Mouse (Mus musculus): Measurements from ENCODE around the gene Btn1a1.
A peak's percentile ranks its signal among the peaks of the same experiment; 100 is the strongest.

The Btn1a1 gene

GRCm38 (mm10) chr13:23483153-23483552 lies 17.5 kb upstream of the Btn1a1 start:
- DNase-seq (ENCODE audit: low spot score): no peak

- no peak for DNase-seq (ENCODE audit: low spot score)
Observed at GRCm38 (mm10) chr13:23475658-23476057, 10.0 kb upstream of the Btn1a1 start.

DNA sequence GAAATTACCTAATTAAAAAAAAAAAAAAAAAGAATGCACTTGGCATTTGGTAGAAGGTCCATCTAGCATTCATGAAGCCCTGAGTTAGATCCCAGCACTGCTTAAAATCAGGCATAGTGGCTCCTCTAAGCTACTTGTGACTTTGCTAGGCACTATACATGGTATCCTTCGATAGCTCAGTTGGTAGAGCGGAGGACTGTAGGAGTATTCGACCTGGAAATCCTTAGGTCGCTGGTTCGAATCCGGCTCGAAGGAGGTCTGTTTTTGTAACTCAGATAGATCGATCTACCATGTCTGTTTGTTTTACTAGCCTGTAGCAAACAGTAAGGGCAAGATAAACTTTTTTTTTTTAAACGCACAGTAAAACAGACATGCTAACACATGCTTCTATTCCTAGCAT lies 1.2 kb upstream of the Btn1a1 start:
- peak; percentile 76 for DNase-seq (ENCODE audit: low spot score)

- DNase-seq (ENCODE audit: low spot score): no peak
Observed at GRCm38 (mm10) chr13:23466306-23466705, 605 bp upstream of the Btn1a1 start.

DNA sequence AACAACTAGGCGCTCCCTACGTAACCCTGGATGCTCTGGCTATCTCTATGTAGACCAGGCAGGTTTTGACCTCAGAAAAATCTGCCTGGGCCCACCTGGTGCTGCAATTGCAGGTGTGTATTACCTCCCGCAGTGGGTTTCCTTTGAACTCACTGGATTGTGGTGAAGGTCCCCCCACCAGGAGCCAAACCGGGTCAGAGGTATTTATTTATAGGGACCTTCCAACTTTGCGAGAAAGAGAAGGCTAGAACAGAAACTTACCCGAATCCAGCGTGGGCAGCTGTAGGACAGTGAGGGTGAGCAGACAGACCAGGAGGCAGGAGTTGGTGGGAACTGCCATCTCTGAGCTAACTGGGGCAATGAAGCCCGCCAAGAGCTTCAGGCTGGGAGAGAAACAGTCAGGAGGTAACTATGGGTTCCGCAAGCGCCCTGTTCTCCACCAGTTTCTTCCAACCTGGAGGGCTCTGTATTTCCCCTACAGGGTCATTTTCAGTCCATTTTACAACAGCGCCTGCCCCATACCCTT lies 797 bp downstream of the Btn1a1 start:
- peak; percentile 8 for DNase-seq (ENCODE audit: low spot score)

DNA sequence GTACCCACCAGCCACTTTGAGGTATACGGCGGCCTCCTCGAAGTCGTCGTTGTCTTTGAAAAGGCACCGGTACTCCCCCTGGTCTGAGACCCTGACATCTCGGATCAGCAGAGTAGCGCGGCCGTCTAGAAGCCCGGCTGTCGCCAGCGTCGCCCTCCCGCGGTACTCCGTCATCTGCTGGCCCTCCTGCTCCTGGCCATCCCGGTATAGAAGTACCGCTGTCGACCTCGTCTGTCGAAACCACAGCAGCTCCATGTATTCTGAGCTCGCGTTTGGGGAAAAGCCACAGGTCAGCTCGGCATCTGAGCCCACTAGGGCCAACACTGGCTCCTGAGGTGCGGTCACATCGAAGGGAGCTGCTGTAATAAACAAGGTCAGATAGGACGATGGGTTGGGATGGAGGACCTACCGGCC lies 1.5 kb downstream of the Btn1a1 start:
- DNase-seq (ENCODE audit: low spot score): peak; percentile 47

GRCm38 (mm10) chr13:23463381-23464223 lies 2.1 kb downstream of the Btn1a1 start:
- DNase-seq (ENCODE audit: low spot score): peak; percentile 73

DNA sequence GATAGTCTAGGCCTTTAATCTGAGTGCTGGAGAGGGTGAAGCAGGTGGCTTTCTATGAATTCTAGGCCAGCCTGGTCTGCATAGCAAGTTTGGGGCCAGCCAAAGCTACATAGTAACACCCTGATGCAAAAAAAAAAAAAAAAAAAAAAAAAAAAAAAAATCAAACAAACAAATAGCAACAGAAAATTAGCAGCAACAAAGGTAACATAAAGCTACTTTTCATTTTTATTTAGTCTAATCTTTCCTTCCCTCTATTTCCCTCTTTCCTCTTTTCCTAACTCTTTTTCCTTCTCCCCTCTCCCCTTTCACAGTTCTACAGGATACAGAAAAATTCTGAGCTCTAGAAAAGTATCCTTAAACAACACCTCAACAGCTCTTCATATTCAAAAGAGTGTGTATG lies 3.0 kb downstream of the Btn1a1 start:
- no peak for DNase-seq (ENCODE audit: low spot score)

- no peak for DNase-seq (ENCODE audit: low spot score)
Observed at GRCm38 (mm10) chr13:23462063-23462462, 3.6 kb downstream of the Btn1a1 start.

GRCm38 (mm10) chr13:23459264-23459846 lies 6.3 kb downstream of the Btn1a1 start:
- no peak for DNase-seq (ENCODE audit: low spot score)

DNA sequence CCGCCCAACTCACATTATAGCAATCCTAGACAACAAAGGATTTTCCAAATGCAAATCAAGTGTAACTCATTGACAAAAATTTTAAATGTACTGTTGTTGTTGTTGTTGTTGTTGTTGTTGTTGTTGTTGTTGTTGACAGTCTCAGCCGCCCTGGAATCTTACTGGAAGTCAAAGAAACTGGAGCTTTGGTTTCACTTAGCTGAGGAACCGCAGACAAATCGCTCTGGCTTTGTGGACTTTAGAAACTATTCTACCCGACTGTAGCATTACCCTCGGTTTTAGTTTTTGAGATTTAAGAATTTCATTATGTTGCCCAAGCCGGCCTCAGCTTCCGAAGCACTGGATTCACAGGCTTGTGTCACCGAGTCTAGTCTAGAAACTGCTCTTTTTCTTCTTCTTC lies 11.8 kb downstream of the Btn1a1 start:
- DNase-seq (ENCODE audit: low spot score): no peak

GRCm38 (mm10) chr13:23453362-23453862 lies 12.3 kb downstream of the Btn1a1 start:
- peak; percentile 76 for DNase-seq (ENCODE audit: low spot score)

GRCm38 (mm10) chr13:23450398-23450797 lies 15.3 kb downstream of the Btn1a1 start:
- DNase-seq (ENCODE audit: low spot score): peak; percentile 81

- peak; percentile 57 for DNase-seq (ENCODE audit: low spot score)
Observed at GRCm38 (mm10) chr13:23449235-23450095, 16.2 kb downstream of the Btn1a1 start.

DNA sequence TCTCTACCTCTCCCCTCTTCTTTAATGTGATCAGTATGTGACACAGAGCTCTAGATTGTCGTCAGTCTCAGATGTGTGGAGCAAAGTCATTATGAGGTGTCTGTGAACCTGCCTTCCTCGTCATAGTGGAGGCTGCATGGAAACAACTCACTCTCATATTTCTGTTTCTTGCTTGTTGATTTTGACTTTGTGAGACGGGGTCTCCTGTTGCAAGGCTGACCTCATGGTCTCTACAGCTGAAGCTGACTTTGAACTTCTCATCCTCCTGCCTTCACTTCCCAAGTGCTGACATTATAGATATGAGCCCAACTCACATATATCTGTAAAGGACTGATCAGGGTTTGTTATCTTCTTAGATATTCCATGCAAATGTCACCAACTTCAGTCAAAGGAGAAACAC lies 16.9 kb downstream of the Btn1a1 start:
- no peak for DNase-seq (ENCODE audit: low spot score)

GRCm38 (mm10) chr13:23446498-23446952 lies 19.2 kb downstream of the Btn1a1 start:
- DNase-seq (ENCODE audit: low spot score): peak; percentile 83

DNA sequence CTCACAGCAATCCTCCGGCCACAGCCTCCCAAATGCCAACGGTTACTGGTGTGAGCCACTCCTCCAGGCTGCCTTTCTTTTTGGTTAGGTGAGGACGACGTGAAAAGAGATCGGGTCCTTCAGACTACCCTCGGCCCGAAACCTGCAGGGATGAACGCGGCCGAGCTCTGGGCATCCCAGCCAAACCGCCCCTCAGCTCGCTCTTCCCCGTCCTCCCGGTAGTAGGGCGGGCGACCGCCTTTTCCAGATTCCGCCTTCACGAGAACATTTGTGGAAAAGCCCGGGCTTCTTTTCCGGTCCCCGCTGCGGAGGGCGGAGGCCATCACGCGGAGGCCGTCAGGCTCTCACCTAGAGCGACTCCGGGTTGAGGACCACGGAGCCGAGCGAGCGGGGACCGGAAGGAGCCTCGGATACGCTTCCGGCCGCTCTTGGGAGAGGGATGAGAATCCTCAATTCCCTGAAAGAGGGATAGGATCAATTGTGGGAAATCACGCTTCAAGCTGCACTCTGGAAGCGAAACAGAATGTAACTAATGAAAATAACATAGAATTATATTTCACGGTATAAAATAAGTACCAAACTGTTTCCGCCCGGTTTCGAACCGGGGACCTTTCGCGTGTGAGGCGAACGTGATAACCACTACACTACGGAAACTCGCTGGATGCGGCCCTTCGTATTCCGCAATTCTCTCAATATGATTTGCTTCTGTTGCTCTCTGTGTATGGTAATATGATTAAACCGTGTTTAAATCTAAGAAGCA lies 20.0 kb downstream of the Btn1a1 start:
- peak; percentile 93 for DNase-seq (ENCODE audit: low spot score)

GRCm38 (mm10) chr13:23445156-23445555 lies 20.5 kb downstream of the Btn1a1 start:
- no peak for DNase-seq (ENCODE audit: low spot score)

- no peak for DNase-seq (ENCODE audit: low spot score)
Observed at GRCm38 (mm10) chr13:23444451-23444850, 21.2 kb downstream of the Btn1a1 start.

DNA sequence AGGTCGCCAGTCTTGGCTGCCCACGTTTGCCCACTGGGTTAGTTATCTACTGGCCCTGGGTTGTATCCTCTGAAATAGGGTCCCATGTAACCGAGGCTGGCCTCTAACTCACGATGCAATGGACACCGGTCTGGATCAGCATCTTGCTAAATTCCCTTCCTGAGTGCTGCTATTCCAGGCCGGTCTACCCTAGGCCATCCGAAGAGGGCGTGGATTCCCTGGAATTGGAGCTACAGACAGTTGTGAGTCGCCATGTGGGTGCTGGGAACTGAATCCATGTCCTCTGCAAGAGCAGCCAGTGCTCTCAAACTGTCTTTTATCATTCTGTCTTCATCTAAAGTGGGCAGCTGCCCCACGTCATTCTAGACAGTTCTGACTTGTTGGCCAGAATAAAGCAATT lies 25.8 kb downstream of the Btn1a1 start:
- DNase-seq (ENCODE audit: low spot score): no peak

DNA sequence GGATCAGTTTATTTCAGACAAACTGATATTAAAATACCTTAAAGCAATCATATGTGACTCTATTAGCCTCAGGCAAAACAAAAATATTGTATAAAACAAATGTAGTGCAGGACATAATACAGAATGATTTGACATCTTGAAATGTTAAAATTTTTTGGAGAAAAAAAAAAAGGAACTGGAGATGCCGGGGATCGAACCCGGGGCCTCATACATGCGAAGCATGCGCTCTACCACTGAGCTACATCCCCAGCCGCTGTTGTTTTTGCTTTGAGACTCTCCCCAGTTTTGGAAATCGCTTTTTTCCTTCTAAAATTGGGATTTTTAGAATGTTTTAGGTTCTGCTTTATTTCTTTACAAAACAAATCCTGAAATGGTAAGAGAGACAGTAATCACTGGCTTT lies 27.2 kb downstream of the Btn1a1 start:
- no peak for DNase-seq (ENCODE audit: low spot score)

Data from spleen, adult 12 weeks (tissue).